Mouse (Mus musculus): ENCODE measurements at regions not wholly inside any gene's neighbourhood (a gene's known extent, or its start where the extent isn't known, plus 50 kb on each side); places are given as distances from the start of the nearest gene placed in this dataset.

DNA sequence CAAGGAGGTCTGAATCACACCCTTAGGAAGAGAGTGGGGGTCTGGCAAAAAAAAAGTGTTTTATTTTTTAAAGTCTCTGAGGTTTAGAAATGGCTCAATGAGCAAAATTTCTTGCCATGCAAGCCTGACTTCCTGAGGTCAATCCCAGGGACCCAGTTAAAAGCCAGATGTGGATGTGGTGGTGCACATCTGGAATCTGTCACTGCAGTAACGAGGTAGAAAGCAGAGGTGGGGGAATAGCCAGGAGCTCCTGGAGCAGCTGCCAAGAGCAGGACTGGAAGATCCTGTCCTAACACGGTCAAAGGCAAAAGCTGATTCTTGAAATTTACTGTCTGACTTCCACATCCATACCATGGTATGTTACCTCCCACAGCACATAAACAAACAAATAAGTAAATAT lies 424.4 kb downstream of the Cdh26 start:
- no peak for TF ChIP-seq CTCF (IDR thresholded peaks at IDR 0.05; ENCODE audit: extremely low read depth, insufficient read depth, low read length)
- TF ChIP-seq POLR2A (IDR thresholded peaks at IDR 0.05; ENCODE audit: extremely low read depth, insufficient read depth, low read length) = no peak
